Mouse (Mus musculus) liver, embryonic 13.5 days (tissue): Measurements from ENCODE around the gene Kdm2b. TPM values are rescaled to one million over a fixed set of nuclear protein-coding genes. Genes with fewer than 3 reads are reported as not detected.

Source experiments
- ATAC-seq: fragments of 200-750 bp; cut with Nextera tagmentation; 2 replicates; pipeline ENCODE4 v1.8.0; 2017; ENCODE audit warnings: low read depth, mild to moderate bottlenecking, moderate number of reproducible peaks, moderate library complexity
- DNase-seq: peaks from one replicate; pipeline ENCODE4 v3.0.0; 2022
- H3K27ac ChIP-seq: fragments of 300-500 bp; sonication (generic); 2 replicates; pipeline ENCODE4 v1.5.1; 2015; ENCODE audit warnings: moderate library complexity, mild to moderate bottlenecking, inconsistent platforms
- H3K27me3 ChIP-seq: fragments of 300-500 bp; sonication (generic); 2 replicates; pipeline ENCODE4 v1.6.1; 2015; ENCODE audit warnings: mild to moderate bottlenecking, inconsistent platforms
- H3K36me3 ChIP-seq: fragments of 300-500 bp; sonication (generic); 2 replicates; pipeline ENCODE4 v1.6.1; 2015; ENCODE audit warnings: mild to moderate bottlenecking, inconsistent platforms
- H3K4me1 ChIP-seq: fragments of 300-500 bp; sonication (generic); replicated peaks from 2 replicates; pipeline ENCODE4 v1.6.1; 2015; ENCODE audit warnings: inconsistent platforms
- H3K4me2 ChIP-seq: fragments of 300-500 bp; sonication (generic); 2 replicates; pipeline ENCODE4 v1.6.1; 2015; ENCODE audit warnings: inconsistent platforms, mild to moderate bottlenecking, moderate library complexity
- H3K4me3 ChIP-seq: fragments of 300-500 bp; sonication (generic); replicated peaks from 2 replicates; pipeline ENCODE4 v1.5.1; 2015; ENCODE audit warnings: mild to moderate bottlenecking, inconsistent platforms
- H3K9ac ChIP-seq: fragments of 300-500 bp; sonication (generic); 2 replicates; pipeline ENCODE4 v1.6.1; 2015; ENCODE audit warnings: mild to moderate bottlenecking, inconsistent platforms
- H3K9me3 ChIP-seq: fragments of 300-500 bp; sonication (generic); replicated peaks from 2 replicates; pipeline ENCODE4 v1.6.1; 2016; ENCODE audit warnings: inconsistent platforms
- WGBS: fragments of 180-500 bp; shearing (Covaris S2); methylation state at CpG from one replicate; pipeline ENCODE4 v1.1.7; 2015; ENCODE audit not compliant: insufficient replicate concordance; 5-methylcytosine and 5-hydroxymethylcytosine counted together
- polyA plus RNA-seq: library from polyadenylated mRNA; unstranded; fragments of >200 nt; fragmentation: Nextera tagmentation; extraction: Ambion mirVana; gene quantifications from 2 replicates; pipeline ENCODE4 v1.2.1, GENCODE M21; 2015

The Kdm2b gene
- polyA plus RNA-seq, 1 experiment from 2014 or later: 21.3 TPM

DNA sequence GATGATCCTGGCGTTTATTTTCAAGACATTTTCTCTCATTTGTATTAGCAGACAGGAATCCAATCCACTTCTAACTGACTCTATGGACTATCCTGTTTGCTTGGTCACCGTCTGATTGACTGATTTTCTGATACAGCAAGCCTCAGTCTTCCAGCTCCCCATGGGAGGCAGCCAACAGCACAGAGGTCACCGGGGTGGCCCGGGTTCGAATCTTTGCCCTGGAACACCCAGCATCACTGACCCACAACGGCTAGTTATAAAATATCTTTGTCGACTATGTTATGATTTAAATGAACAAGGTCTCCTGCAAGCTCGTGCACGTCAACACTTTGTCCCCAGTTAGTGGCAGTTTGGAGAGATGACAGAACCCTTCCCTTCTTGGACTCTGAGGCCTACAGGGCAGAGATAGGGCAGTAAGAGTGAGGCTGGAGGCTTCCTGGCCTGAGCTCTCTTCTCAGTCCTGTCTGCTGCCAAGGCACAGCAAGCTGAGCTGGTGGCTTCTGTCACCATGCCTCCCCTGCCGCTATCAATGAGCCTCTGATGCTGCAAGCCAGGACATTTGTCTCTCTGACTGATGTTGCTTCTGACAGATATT lies 65.7 kb downstream of the Kdm2b start:
- H3K9ac ChIP-seq: no peak overlapping the region
- H3K27ac ChIP-seq: no peak overlapping the region
- H3K4me3 ChIP-seq: no peak overlapping the region
- no peaks in the 10 kb centered on the region for H3K27me3 ChIP-seq
- H3K9me3 ChIP-seq: no peaks in the 10 kb centered on the region
- ATAC-seq: no peak
- peaks cover 9% of the 10 kb centered on the region; the same call in 1 of the 2 replicates for H3K4me1 ChIP-seq
- H3K4me2 ChIP-seq: no peak overlapping the region
- DNase-seq: no peak
- no peaks in the 10 kb centered on the region for H3K36me3 ChIP-seq
- 78% methylated on average over 10 of the region's 10 CpGs for WGBS

DNA sequence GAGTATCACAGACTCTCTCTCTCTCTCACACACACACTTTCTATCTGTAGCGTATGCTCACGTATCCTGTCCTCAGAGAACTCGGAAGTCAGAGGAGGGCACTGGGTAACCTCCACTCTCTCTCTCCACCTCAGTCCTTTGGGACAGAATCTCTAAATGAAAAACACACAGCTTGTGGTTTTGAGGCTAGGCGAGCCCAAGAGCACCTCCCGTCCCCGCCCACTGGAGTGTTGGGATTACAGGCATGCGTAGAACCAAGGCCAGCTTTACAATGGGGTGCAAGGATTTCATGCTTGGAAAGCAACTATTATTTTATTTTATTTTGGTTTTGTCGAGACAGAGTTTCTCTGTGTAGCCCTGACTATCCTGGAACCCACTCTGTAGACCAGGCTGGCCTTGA lies 67.7 kb downstream of the Kdm2b start:
- Histone ChIP-seq H3K27me3 (no peaks in the 10 kb centered on the region), H3K27ac (no peak overlapping the region), H3K9me3 (no peaks in the 10 kb centered on the region), H3K36me3 (no peaks in the 10 kb centered on the region), H3K4me3 (no peak overlapping the region), H3K9ac (no peak overlapping the region), H3K4me1 (peaks cover 9% of the 10 kb centered on the region), H3K4me2 (no peak overlapping the region)
- DNase-seq: no peak
- WGBS: 68% methylated on average over 8 of the region's 8 CpGs
- no peak for ATAC-seq

DNA sequence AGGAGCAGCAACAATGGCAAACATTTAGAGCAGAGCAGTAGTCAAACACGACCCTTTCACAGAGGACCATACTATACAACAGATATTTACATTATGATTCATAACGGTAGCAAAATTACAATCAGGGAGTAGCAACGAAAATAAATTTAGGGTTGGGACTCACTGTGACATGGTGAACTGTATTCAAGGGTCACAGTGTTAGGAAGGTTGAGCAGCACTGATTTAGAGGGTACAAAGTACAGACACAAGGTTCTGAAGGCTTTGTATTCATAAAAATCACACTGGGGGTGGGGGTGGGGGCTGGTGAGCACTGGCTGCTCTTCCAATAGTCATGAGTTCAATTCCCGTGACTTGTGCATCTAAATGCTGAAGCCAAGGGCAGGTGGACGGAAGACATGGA lies 69.1 kb downstream of the Kdm2b start:
- no peak overlapping the region for H3K4me2 ChIP-seq
- H3K4me1 ChIP-seq: peaks cover 9% of the 10 kb centered on the region
- H3K9ac ChIP-seq: no peak overlapping the region
- no peak for DNase-seq
- H3K27me3 ChIP-seq: no peaks in the 10 kb centered on the region
- 66% methylated on average over 5 of the region's 5 CpGs for WGBS
- no peak overlapping the region for H3K27ac ChIP-seq
- H3K36me3 ChIP-seq: no peaks in the 10 kb centered on the region
- no peak overlapping the region for H3K4me3 ChIP-seq
- ATAC-seq: no peak
- no peaks in the 10 kb centered on the region for H3K9me3 ChIP-seq

DNA sequence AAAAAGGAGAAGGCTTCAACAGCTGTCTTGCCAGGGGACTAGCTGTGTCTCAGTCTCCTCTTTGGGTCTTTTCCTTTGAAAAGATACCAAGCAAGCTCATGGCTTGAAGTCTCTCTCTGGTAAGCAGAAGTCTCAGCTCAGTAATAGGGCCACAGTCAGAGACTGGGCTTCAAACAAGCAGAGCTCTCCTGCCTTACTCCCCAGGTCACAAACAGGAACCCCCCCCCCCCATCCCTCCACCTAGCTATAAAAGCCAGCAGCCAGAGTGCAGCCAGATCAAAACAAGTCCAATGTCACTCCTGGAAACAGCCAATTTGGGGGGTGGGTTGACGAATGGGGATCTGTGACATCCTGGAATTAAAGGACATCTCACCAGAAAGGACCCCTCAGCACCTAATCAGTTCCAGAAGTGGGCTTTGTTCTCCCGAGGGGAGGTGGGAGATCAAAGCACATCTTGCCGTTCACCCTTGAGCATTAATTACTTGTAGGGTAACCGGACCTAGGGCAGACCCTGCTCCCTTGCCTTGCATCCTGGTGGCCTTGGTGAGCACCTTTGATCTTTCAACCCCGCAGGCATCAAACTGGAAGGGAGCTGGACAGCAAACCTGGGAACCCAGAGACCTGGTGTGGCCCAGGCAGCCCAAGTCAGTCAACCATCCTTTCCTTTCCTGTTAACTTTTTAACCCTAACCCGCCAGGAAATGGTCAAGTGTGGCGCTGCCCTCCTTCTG lies 71.5 kb downstream of the Kdm2b start:
- no peak for ATAC-seq
- WGBS: 56% methylated on average over 7 of the region's 7 CpGs
- DNase-seq: no peak

DNA sequence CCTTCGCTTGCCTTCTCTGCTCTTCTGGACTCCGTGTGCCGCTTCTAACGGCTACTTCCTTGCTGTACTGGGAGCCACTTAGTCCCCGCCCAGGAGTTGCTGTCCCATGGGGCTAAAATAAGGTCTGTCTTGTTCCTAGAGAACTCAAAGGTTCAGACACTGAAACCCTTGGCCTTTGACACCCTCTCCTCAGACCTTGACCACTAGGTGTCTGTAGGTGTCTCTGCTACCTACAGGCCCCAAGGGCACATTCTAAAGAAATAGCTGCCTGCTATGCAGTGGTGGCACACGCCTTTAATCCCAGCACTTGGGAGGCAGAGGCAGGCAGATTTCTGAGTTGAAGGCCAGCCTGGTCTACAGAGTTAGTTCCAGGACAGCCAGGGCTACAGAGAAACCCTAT lies 73.5 kb downstream of the Kdm2b start:
- Histone ChIP-seq H3K4me2 (no peak overlapping the region), H3K27ac (no peak overlapping the region; the same call in 1 of the 2 replicates), H3K36me3 (no peaks in the 10 kb centered on the region), H3K4me1 (peaks cover 11% of the 10 kb centered on the region), H3K27me3 (no peaks in the 10 kb centered on the region), H3K9ac (no peak overlapping the region), H3K4me3 (no peak overlapping the region), H3K9me3 (no peaks in the 10 kb centered on the region)
- ATAC-seq (no peak), DNase-seq (no peak)
- 66% methylated on average over 6 of the region's 6 CpGs for WGBS

More for the DNA sequence above, 71.5 kb downstream of the Kdm2b start:
- Histone ChIP-seq H3K9me3 (no peaks in the 10 kb centered on the region), H3K27me3 (no peaks in the 10 kb centered on the region), H3K4me1 (peaks cover 15% of the 10 kb centered on the region), H3K36me3 (no peaks in the 10 kb centered on the region), H3K9ac (no peak overlapping the region), H3K4me2 (no peak overlapping the region), H3K27ac (no peak overlapping the region), H3K4me3 (no peak overlapping the region)

DNA sequence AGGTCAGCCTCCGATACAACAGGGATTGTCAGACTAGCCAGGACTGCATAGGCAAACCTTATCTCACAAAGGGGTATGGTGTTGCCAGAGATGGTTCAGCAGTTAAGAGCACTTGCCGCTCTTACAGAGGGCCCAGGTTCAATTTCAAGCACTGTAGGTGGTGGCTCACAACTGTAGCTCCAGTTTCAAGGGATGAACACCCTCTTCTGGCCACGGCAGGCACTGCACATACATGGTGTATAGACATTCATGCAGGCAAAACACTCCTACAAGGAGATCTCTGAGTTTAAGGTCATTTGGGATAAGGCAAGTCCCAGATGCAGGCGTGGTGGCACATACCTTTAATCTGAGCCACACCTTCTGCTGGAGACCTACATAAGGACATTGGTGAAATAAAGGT lies 76.8 kb downstream of the Kdm2b start:
- Histone ChIP-seq H3K27ac (no peak overlapping the region), H3K9me3 (no peaks in the 10 kb centered on the region), H3K4me3 (no peak overlapping the region), H3K9ac (no peak overlapping the region), H3K4me2 (no peak overlapping the region), H3K36me3 (no peaks in the 10 kb centered on the region), H3K27me3 (no peaks in the 10 kb centered on the region), H3K4me1 (peaks cover 11% of the 10 kb centered on the region)
- DNase-seq (no peak), ATAC-seq (no peak)
- 70% methylated on average over 4 of the region's 4 CpGs for WGBS

GRCm38 (mm10) chr5:122909481-122909880 lies 80.1 kb downstream of the Kdm2b start:
- Histone ChIP-seq H3K27me3 (no peaks in the 10 kb centered on the region), H3K36me3 (no peaks in the 10 kb centered on the region), H3K27ac (no peak overlapping the region), H3K4me1 (no peaks in the 10 kb centered on the region), H3K9me3 (no peaks in the 10 kb centered on the region), H3K4me2 (no peak overlapping the region), H3K9ac (no peak overlapping the region), H3K4me3 (no peak overlapping the region)
- 82% methylated on average over 18 of the region's 18 CpGs for WGBS
- ATAC-seq (no peak), DNase-seq (no peak)

DNA sequence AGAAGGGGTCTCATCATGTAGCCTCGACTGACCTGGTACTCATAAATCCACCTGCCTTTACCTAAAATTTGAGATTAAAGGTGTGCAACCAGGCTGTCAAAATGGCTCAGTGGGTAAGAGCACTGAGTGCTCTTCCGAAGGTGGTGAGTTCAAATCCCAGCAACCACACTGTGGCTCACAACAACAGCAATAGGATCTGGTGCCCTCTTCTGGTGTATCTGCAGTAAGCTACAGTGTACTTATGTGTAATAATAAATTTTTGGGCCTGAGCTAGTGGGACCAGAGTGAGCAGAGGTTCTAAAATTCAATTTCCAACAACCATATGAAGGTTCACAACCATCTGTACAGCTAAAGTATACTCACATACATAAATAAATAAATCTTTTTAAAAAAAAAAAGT lies 81.6 kb downstream of the Kdm2b start:
- 65% methylated on average over 2 of the region's 2 CpGs for WGBS
- Histone ChIP-seq H3K4me3 (no peak overlapping the region), H3K27ac (no peak overlapping the region), H3K4me2 (no peak overlapping the region), H3K9me3 (no peaks in the 10 kb centered on the region), H3K36me3 (no peaks in the 10 kb centered on the region), H3K4me1 (peaks cover 12% of the 10 kb centered on the region), H3K27me3 (no peaks in the 10 kb centered on the region), H3K9ac (no peak overlapping the region)
- ATAC-seq (no peak), DNase-seq (no peak)

DNA sequence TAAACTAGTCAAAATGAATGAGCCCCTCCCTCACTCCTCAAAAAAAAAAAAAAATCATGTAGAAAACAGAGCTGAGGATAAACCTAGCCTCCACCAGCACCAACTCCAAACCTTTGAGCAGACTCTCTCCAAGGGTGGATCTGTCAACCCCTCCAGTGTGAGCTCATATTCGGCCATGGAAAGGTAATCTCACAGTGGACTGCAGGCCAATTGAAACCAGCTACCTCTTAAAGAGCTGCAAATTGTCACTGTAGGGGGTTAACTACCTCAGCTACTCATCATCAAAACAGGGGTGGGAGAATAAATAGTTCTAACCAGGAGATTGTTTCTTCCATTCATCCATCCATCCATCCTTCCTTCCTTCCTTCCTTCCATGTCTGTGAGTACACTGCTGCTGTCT lies 82.4 kb downstream of the Kdm2b start:
- no peaks in the 10 kb centered on the region for H3K9me3 ChIP-seq
- ATAC-seq: no peak
- H3K9ac ChIP-seq: no peak overlapping the region
- WGBS: 69% methylated on average over 1 of the region's 1 CpGs
- H3K27me3 ChIP-seq: no peaks in the 10 kb centered on the region
- peaks cover 21% of the 10 kb centered on the region for H3K4me1 ChIP-seq
- no peak overlapping the region for H3K4me3 ChIP-seq
- no peak overlapping the region for H3K4me2 ChIP-seq
- H3K36me3 ChIP-seq: no peaks in the 10 kb centered on the region
- no peak for DNase-seq
- no peak overlapping the region for H3K27ac ChIP-seq

DNA sequence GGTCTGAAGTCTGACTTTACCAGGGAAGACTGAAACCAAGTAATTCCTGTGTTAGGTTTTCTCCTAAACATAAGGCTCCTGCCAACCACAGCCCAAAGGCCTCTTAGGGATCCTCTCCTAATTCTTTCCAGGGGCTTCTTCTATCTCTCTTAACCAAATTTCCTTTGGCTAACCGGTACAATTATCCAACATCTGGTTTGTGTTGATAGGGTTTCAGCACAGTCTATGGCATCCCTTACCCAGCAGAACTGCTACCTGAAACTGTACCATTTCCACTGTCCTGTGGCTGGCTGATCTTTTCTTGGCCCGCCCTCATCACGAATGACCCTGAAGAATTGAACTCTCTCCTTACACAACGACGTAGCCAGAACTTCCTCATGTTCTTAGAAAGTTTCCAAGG lies 86.5 kb downstream of the Kdm2b start:
- H3K9me3 ChIP-seq: no peaks in the 10 kb centered on the region
- H3K27me3 ChIP-seq: no peaks in the 10 kb centered on the region
- 0 out of 2 replicates have a peak overlapping the region, but pooled peaks have one; percentile 6 for H3K4me2 ChIP-seq
- peak; percentile 15 for ATAC-seq
- WGBS: 16% methylated on average over 5 of the region's 5 CpGs
- no peaks in the 10 kb centered on the region for H3K36me3 ChIP-seq
- H3K27ac ChIP-seq: peak overlapping the region; percentile 69
- peak overlapping the region; percentile 12; the same call in 1 of the 2 replicates for H3K9ac ChIP-seq
- H3K4me1 ChIP-seq: peaks cover 54% of the 10 kb centered on the region
- no peak overlapping the region for H3K4me3 ChIP-seq
- peak; percentile 18 for DNase-seq

DNA sequence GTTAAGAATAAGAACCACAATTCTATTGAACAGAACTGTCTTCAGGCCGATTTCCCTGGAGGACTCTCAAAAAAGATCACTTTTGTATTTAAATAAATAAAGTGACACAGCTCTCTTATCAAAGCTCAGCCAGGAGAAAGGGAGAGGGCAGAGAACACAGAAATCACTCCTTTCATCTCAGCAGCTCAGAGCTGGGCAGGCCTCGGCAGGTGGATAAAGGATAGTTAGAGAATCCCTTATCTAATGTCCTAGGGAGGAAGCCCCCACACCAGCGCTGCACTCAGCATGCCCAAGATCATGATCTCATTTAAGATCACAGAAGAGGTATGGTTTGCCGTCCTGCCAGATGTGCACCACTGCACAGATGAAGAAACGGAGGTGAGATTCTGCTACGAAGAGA lies 87.4 kb downstream of the Kdm2b start:
- Histone ChIP-seq H3K4me2 (peak overlapping the region; percentile 96), H3K27ac (peak overlapping the region; percentile 50), H3K9me3 (no peaks in the 10 kb centered on the region), H3K27me3 (no peaks in the 10 kb centered on the region), H3K4me1 (peaks cover 63% of the 10 kb centered on the region), H3K9ac (0 out of 2 replicates have a peak overlapping the region, but pooled peaks have one; percentile 14), H3K4me3 (no peak overlapping the region), H3K36me3 (no peaks in the 10 kb centered on the region)
- peak; percentile 39 for DNase-seq
- no peak for ATAC-seq
- WGBS: 27% methylated on average over 6 of the region's 6 CpGs

DNA sequence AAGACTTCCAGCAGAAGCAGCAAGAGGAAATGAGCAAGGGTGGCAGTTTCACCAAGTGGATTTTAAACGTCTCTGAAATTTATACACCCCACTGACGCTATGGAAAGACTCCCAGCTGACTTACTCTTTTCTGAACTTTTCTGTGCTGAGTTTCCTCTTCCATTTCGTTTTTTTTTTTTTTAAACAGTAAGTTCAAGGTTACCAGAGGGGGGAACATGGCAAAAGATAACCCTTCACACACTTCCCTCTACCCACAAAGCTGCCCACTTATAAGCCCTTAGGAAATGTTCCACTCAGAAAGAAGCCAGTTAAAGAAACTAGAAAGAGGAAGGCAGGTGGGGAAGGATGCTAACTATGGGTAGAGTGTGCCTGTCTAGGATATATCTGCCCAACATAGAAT lies 88.0 kb downstream of the Kdm2b start:
- Histone ChIP-seq H3K4me3 (no peak overlapping the region), H3K36me3 (no peaks in the 10 kb centered on the region), H3K27me3 (no peaks in the 10 kb centered on the region), H3K4me2 (peak overlapping the region; percentile 96), H3K27ac (peak overlapping the region; percentile 50), H3K9me3 (no peaks in the 10 kb centered on the region), H3K9ac (peak overlapping the region; percentile 14; the same call in 1 of the 2 replicates), H3K4me1 (peaks cover 67% of the 10 kb centered on the region)
- WGBS: 14% methylated on average over 3 of the region's 3 CpGs
- ATAC-seq (no peak), DNase-seq (no peak)
